Mouse (Mus musculus) MEL (cell line): ENCODE results near the gene Zfp91.

Experiments
- BHLHE40 ChIP-seq: IDR thresholded peaks from 2 replicates; pipeline ENCODE4 v1.6.1; 2012; ENCODE audit warnings: low read depth, mild to moderate bottlenecking, inconsistent platforms, low read length, improper control_type of control experiment, borderline replicate concordance
- CTCF ChIP-seq, 3 experiments: IDR thresholded peaks in 2 of 3; conservative IDR thresholded peaks in 1 of 3; 2 replicates each; pipeline ENCODE4 v1.5.1; 2011 to 2012; ENCODE audit warnings: low read length in 3 of 3, low read depth in 2 of 3, mild to moderate bottlenecking in 2 of 3, improper control_type of control experiment in 1 of 3, inconsistent platforms in 1 of 3, mixed read lengths in 1 of 3, moderate library complexity in 1 of 3; ENCODE audit not compliant: control insufficient read depth in 1 of 3, insufficient read depth in 1 of 3, poor library complexity in 1 of 3, severe bottlenecking in 1 of 3
- EP300 ChIP-seq, 2 experiments: IDR thresholded peaks; 2 replicates each; pipeline ENCODE4 v1.6.1; 2011; ENCODE audit warnings: improper control_type of control experiment in 2 of 2, low read length in 2 of 2, low read depth in 1 of 2, mild to moderate bottlenecking in 1 of 2
- GATA1 ChIP-seq: IDR thresholded peaks from 2 replicates; pipeline ENCODE4 v1.6.1; 2011; ENCODE audit warnings: low read depth, low read length, improper control_type of control experiment
- MXI1 ChIP-seq: IDR thresholded peaks from 2 replicates; pipeline ENCODE4 v1.6.1; 2011; ENCODE audit warnings: mild to moderate bottlenecking, low read depth, low read length, improper control_type of control experiment
- MYC ChIP-seq: IDR thresholded peaks from 2 replicates; pipeline ENCODE4 v1.6.1; 2011; ENCODE audit warnings: low read depth, mild to moderate bottlenecking, low read length, improper control_type of control experiment, moderate library complexity
- NELFE ChIP-seq: IDR thresholded peaks from 2 replicates; pipeline ENCODE4 v1.6.1; 2011; ENCODE audit warnings: low read depth, low read length, improper control_type of control experiment
- POLR2A ChIP-seq, 2 experiments: IDR thresholded peaks; 2 replicates each; pipeline ENCODE4 v1.6.1; 2011 to 2012; ENCODE audit warnings: low read length in 2 of 2, mild to moderate bottlenecking in 2 of 2, control low read depth in 1 of 2, improper control_type of control experiment in 1 of 2, low read depth in 1 of 2, moderate library complexity in 1 of 2; ENCODE audit not compliant: control insufficient read depth in 1 of 2, insufficient read depth in 1 of 2, poor library complexity in 1 of 2
- SIN3A ChIP-seq: IDR thresholded peaks from 2 replicates; pipeline ENCODE4 v1.6.1; 2012; ENCODE audit warnings: low read length, improper control_type of control experiment, inconsistent platforms
- TAL1 ChIP-seq: IDR thresholded peaks from 2 replicates; pipeline ENCODE4 v1.6.1; 2012; ENCODE audit warnings: mild to moderate bottlenecking, inconsistent platforms, low read length, moderate library complexity, mixed read lengths
- TCF12 ChIP-seq: IDR thresholded peaks from 2 replicates; pipeline ENCODE4 v1.6.1; 2014; ENCODE audit warnings: low read depth, mild to moderate bottlenecking, inconsistent platforms, low read length, improper control_type of control experiment, moderate library complexity
- USF2 ChIP-seq, 2 experiments: IDR thresholded peaks; 2 replicates each; pipeline ENCODE4 v1.6.1; 2011 to 2012; ENCODE audit warnings: improper control_type of control experiment in 2 of 2, low read length in 2 of 2, borderline replicate concordance in 1 of 2, inconsistent platforms in 1 of 2, low read depth in 1 of 2, mild to moderate bottlenecking in 1 of 2; ENCODE audit not compliant: insufficient read depth in 1 of 2
- ZC3H11A ChIP-seq: IDR thresholded peaks from 2 replicates; pipeline ENCODE4 v1.6.1; 2012; ENCODE audit warnings: low read depth, mild to moderate bottlenecking, inconsistent platforms, low read length, improper control_type of control experiment
- ZNF384 ChIP-seq: IDR thresholded peaks from 2 replicates; pipeline ENCODE4 v1.6.1; 2012; ENCODE audit warnings: low read depth, mild to moderate bottlenecking, inconsistent platforms, low read length, improper control_type of control experiment

- TF ChIP-seq CTCF (IDR thresholded peaks at IDR 0.05 in 2 of 3, conservative IDR thresholded peaks at IDR 0.05 in 1 of 3; ENCODE audit: control insufficient read depth in 1 of 3, insufficient read depth in 1 of 3, low read depth in 2 of 3, low read length in 3 of 3, poor library complexity in 1 of 3, severe bottlenecking in 1 of 3) (no peak), GATA1 (no peak), POLR2A (IDR thresholded peaks at IDR 0.05; ENCODE audit: control insufficient read depth in 1 of 2, insufficient read depth in 1 of 2, low read depth in 1 of 2, low read length in 2 of 2, poor library complexity in 1 of 2) (no peak), BHLHE40 (no peak), MYC (no peak), ZC3H11A (no peak), TCF12 (no peak), EP300 (IDR thresholded peaks at IDR 0.05; ENCODE audit: low read depth in 1 of 2, low read length in 2 of 2) (no peak), USF2 (IDR thresholded peaks at IDR 0.05; ENCODE audit: borderline replicate concordance in 1 of 2, insufficient read depth in 1 of 2, low read depth in 1 of 2, low read length in 2 of 2) (no peak), ZNF384 (no peak), TAL1 (no peak), SIN3A (no peak), NELFE (no peak), MXI1 (no peak)
Measured at GRCm38 (mm10) chr19:12758936-12759478, 36.9 kb downstream of the Zfp91 start.
